19 mouse cellular contexts compared by ENCODE assay signal in genomic region chr5:142521195-142521866, GRCm38 (mm10). TPM values are rescaled to one million over a fixed set of nuclear protein-coding genes. Genes with fewer than 3 reads are reported as not detected.
DNase-seq lines count a peak whose midpoint lies in the region; ATAC-seq lines count a peak whose summit lies in the region.
"Had no signal": no experiment of that assay in that cellular context is flagged by ENCODE, and none has a peak within 500 bp of the region (broad histone marks: within the 10 kb centered on the region; RNA-seq: fewer than 3 reads in every experiment).

No protein-coding gene starts in this region.

- WGBS in liver, embryonic 11.5 days, result 69% methylated on average over 11 of the region's 11 CpGs
- 89% methylated on average over 11 of the region's 11 CpGs for WGBS in midbrain, embryonic 15.5 days

- peak; percentile 51 to 54 for DNase-seq in adrenal gland, postnatal 36 days
- DNase-seq in adrenal gland, postnatal 10 days, result no peak
- peak; percentile 74 for DNase-seq in 3T3-L1 (ENCODE audit: low read depth, low spot score)
- peak; percentile 22 for DNase-seq in R1 (ENCODE audit: low read depth, low spot score)
- DNase-seq in liver, embryonic 11.5 days (ENCODE audit: low spot score), result no peak
- DNase-seq in left cerebral cortex, postnatal 14 days (ENCODE audit: low spot score in 2 of 2), result no peak
- DNase-seq in left cerebral cortex, postnatal 25 days (ENCODE audit: low spot score in 2 of 2), result no peak
- DNase-seq: cerebellum, postnatal 10 days; kidney, postnatal 25 days; right cerebral cortex, postnatal 4 days; thymus, adult 2 months had no signal

- no peaks in the 10 kb centered on the region for H3K36me3 ChIP-seq in liver, embryonic 11.5 days (ENCODE audit: control insufficient read depth, insufficient read depth, low read length)
- H3K36me3 ChIP-seq in midbrain, embryonic 15.5 days (replicated peaks), result no peaks in the 10 kb centered on the region
- H3K36me3 ChIP-seq: forebrain, embryonic 10.5 days; lung, embryonic 15.5 days had no signal

- H3K4me1 ChIP-seq in liver, embryonic 11.5 days (replicated peaks; ENCODE audit: control insufficient read depth, insufficient read depth, low read length), result no peaks in the 10 kb centered on the region
- H3K4me1 ChIP-seq in midbrain, embryonic 15.5 days, result no peaks in the 10 kb centered on the region
- H3K4me1 ChIP-seq: forebrain, embryonic 10.5 days had no signal

- H3K9me3 ChIP-seq in liver, embryonic 11.5 days (ENCODE audit: control insufficient read depth, low read length), result no peaks in the 10 kb centered on the region
- H3K9me3 ChIP-seq in midbrain, embryonic 15.5 days, result no peaks in the 10 kb centered on the region
- H3K9me3 ChIP-seq: forebrain, embryonic 10.5 days; lung, embryonic 15.5 days; neural tube, embryonic 13.5 days had no signal

- intact Hi-C loops in left cerebral cortex, postnatal 14 days (cut with DNase I), result no loop called here
- intact Hi-C loops in left cerebral cortex, postnatal 25 days (cut with DNase I), result no loop called here

- ATAC-seq in liver, embryonic 11.5 days (replicated peaks; ENCODE audit: low FRiP score), result peak; percentile 78
- ATAC-seq in midbrain, embryonic 15.5 days (replicated peaks), result no peak
- ATAC-seq: intestine, postnatal 0 days had no signal

- 0 out of 2 replicates have a peak overlapping the region, but pooled peaks have one; percentile 13 for H3K27ac ChIP-seq in liver, embryonic 11.5 days (ENCODE audit: low read depth, low read length)
- no peak overlapping the region for H3K27ac ChIP-seq in midbrain, embryonic 15.5 days
- H3K27ac ChIP-seq: forebrain, embryonic 10.5 days; hindbrain, embryonic 14.5 days; lung, embryonic 15.5 days; neural tube, embryonic 13.5 days had no signal

- no peaks in the 10 kb centered on the region; the same call in 1 of the 2 replicates for H3K27me3 ChIP-seq in liver, embryonic 11.5 days (replicated peaks; ENCODE audit: control insufficient read depth, insufficient read depth, low read length)
- no peaks in the 10 kb centered on the region for H3K27me3 ChIP-seq in midbrain, embryonic 15.5 days (replicated peaks)
- H3K27me3 ChIP-seq: lung, embryonic 15.5 days; neural tube, embryonic 13.5 days had no signal

- no peak overlapping the region for H3K4me2 ChIP-seq in liver, embryonic 11.5 days
- no peak overlapping the region for H3K4me2 ChIP-seq in midbrain, embryonic 15.5 days
- H3K4me2 ChIP-seq: hindbrain, embryonic 14.5 days; lung, embryonic 15.5 days; neural tube, embryonic 13.5 days had no signal

- no peak overlapping the region for H3K4me3 ChIP-seq in liver, embryonic 11.5 days (ENCODE audit: low read depth, low read length)
- H3K4me3 ChIP-seq in midbrain, embryonic 15.5 days, result no peak overlapping the region
- H3K4me3 ChIP-seq: forebrain, embryonic 10.5 days; lung, embryonic 15.5 days; neural tube, embryonic 13.5 days had no signal

- H3K9ac ChIP-seq in liver, embryonic 11.5 days (ENCODE audit: low read depth, low read length), result no peak overlapping the region
- no peak overlapping the region for H3K9ac ChIP-seq in midbrain, embryonic 15.5 days
- H3K9ac ChIP-seq: hindbrain, embryonic 14.5 days; lung, embryonic 15.5 days; neural tube, embryonic 13.5 days had no signal

RNA-seq across cellular contexts. Expression of gene Papolb, which starts 8.5 kb away (rescaled TPM):
- under 1 TPM in 1 of 2 experiments, not detected in 1; 0.36 TPM for total RNA-seq in adrenal gland, postnatal 36 days (2021)
- total RNA-seq in adrenal gland, postnatal 10 days (2021), result under 1 TPM; 0.21 to 0.27 TPM
- 0.19 TPM in 1 of 2 replicates, not detected in the other for polyA plus RNA-seq in liver, embryonic 11.5 days (2014; fragmentation: Nextera tagmentation; extraction: Ambion mirVana)
- 1 to 10 TPM in 1 of 2 experiments, under 1 TPM in 1; 0.85 to 1.1 TPM for total RNA-seq in left cerebral cortex, postnatal 14 days (2021)
- polyA plus RNA-seq in midbrain, embryonic 15.5 days (2015; fragmentation: Nextera tagmentation; extraction: Ambion mirVana), result 0.26 and 0.29 TPM in 2 replicates
- total RNA-seq in left cerebral cortex, postnatal 25 days (2021), result 1 to 10 TPM in 1 of 2 experiments, under 1 TPM in 1; 0.69 to 1.0 TPM
- total RNA-seq: megakaryocyte-erythroid progenitor cell, adult 5-6 weeks; monocyte, adult 5-6 weeks had no signal
- polyA plus RNA-seq: intestine, postnatal 0 days had no signal

RNA-seq across cellular contexts. Expression of gene Radil, which starts 29.6 kb away (rescaled TPM):
- total RNA-seq in adrenal gland, postnatal 36 days (2021), result 1 to 10 TPM; 3.3 to 5.5 TPM
- 10 to 100 TPM in 1 of 2 experiments, 1 to 10 TPM in 1; 8.0 to 10.7 TPM for total RNA-seq in adrenal gland, postnatal 10 days (2021)
- polyA plus RNA-seq in liver, embryonic 11.5 days (2014; fragmentation: Nextera tagmentation; extraction: Ambion mirVana), result 1.1 and 1.2 TPM in 2 replicates
- 10 to 100 TPM; 19.2 to 21.2 TPM for total RNA-seq in left cerebral cortex, postnatal 14 days (2021)
- polyA plus RNA-seq in midbrain, embryonic 15.5 days (2015; fragmentation: Nextera tagmentation; extraction: Ambion mirVana), result 24.8 and 27.6 TPM in 2 replicates
- total RNA-seq in left cerebral cortex, postnatal 25 days (2021), result 10 to 100 TPM; 18.1 to 21.0 TPM
- total RNA-seq: megakaryocyte-erythroid progenitor cell, adult 5-6 weeks; monocyte, adult 5-6 weeks had no signal

RNA-seq across cellular contexts. Expression of gene Ap5z1, which starts 57.6 kb away (rescaled TPM):
- 10 to 100 TPM; 13.4 to 17.9 TPM for total RNA-seq in adrenal gland, postnatal 36 days (2021)
- total RNA-seq in adrenal gland, postnatal 10 days (2021), result 10 to 100 TPM; 14.0 to 18.9 TPM
- 11.7 and 11.9 TPM in 2 replicates for polyA plus RNA-seq in liver, embryonic 11.5 days (2014; fragmentation: Nextera tagmentation; extraction: Ambion mirVana)
- total RNA-seq in left cerebral cortex, postnatal 14 days (2021), result 10 to 100 TPM; 18.6 to 21.0 TPM
- polyA plus RNA-seq in midbrain, embryonic 15.5 days (2015; fragmentation: Nextera tagmentation; extraction: Ambion mirVana), result 13.7 and 14.2 TPM in 2 replicates
- total RNA-seq in left cerebral cortex, postnatal 25 days (2021), result 10 to 100 TPM; 19.0 TPM

Comparison
In these comparisons a context has a peak if more than half of its experiments do, and no peak if none do; other contexts are left out.
1. DNase-seq: peak in adrenal gland, postnatal 36 days (2 of 2), 3T3-L1 (single experiment) and R1 (single experiment); none in adrenal gland, postnatal 10 days (single experiment), liver, embryonic 11.5 days (single experiment), left cerebral cortex, postnatal 14 days (0 of 2) and left cerebral cortex, postnatal 25 days (0 of 2).